Mouse (Mus musculus) central nervous system, embryonic 18 days (tissue): ENCODE data around the gene Gm8871. TPM values are rescaled to one million over a fixed set of nuclear protein-coding genes. Genes with fewer than 3 reads are reported as not detected.

ENCODE experiments used
- polyA plus RNA-seq: library from polyadenylated mRNA; depleted of rRNA; stranded (reverse); fragments of >200 nt; gene quantifications from 2 replicates; pipeline ENCODE4 v1.2.3, GENCODE M21; 2012; rRNA removed

The Gm8871 gene
- not detected in 2 replicates for polyA plus RNA-seq

DNA sequence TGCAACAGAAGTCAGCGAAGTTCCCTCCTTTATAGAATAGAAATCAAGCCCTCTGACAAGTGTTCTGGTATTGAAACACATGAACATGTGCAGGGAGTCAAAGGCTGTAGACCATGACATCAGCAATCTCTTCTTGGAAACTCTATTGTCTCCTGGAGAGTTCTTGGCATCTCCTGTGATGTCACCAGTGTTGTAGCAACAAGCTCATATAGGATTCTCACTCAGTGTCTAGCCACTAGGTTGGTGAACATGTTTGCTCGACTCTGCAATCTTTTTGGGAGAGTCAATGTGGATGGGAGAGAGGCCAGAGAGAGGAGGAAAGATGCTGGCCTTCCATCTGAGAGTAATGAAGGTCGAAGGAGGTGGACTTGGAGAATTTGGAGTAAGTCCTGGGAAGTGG is at the start of gene Gm8871, which contains the start of gene Gm8857:
TSS of gene Gm8871 (plus strand) at position 301 of the 400 bp plus-strand sequence.
TSS of gene Gm8857 (plus strand) at position 303 of the 400 bp plus-strand sequence.

Other genes starting within 250 kb of the Gm8871 start
- gene Gm8857, start within 50 bp of the Gm8871 start, polyA plus RNA-seq = not detected in 2 replicates
- gene Gm8879, start 179.8 kb downstream of the Gm8871 start, polyA plus RNA-seq = not detected in 2 replicates
- gene Gm5861, start 235.3 kb downstream of the Gm8871 start, polyA plus RNA-seq = not detected in 2 replicates